Comparison of ENCODE assay signal across 8 mouse cellular contexts in genomic region chr6:122801301-122801800, GRCm38 (mm10). TPM values are rescaled to one million over a fixed set of nuclear protein-coding genes. Genes with fewer than 3 reads are reported as not detected.
DNase-seq lines count a peak whose midpoint lies in the region; ATAC-seq and TF ChIP-seq lines count a peak whose summit lies in the region.

Gene Slc2a3 (minus strand): TSS chr6:122801640.

- H3K4me1 ChIP-seq in ES-Bruce4 (ENCODE audit: control insufficient read depth, insufficient read depth, low read length): no peaks in the 10 kb centered on the region
- peaks cover 16% of the 10 kb centered on the region for H3K4me1 ChIP-seq in forebrain, embryonic 10.5 days
- peaks cover 16% of the 10 kb centered on the region for H3K4me1 ChIP-seq in heart, embryonic 15.5 days (replicated peaks)
- peaks cover 39% of the 10 kb centered on the region for H3K4me1 ChIP-seq in liver, embryonic 15.5 days (replicated peaks)
- peaks cover 4% of the 10 kb centered on the region; the same call in 1 of the 2 replicates for H3K4me1 ChIP-seq in neural tube, embryonic 12.5 days

- TF ChIP-seq CTCF in ES-Bruce4 (IDR thresholded peaks at IDR 0.05; ENCODE audit: low read depth, low read length): no peak

- WGBS in forebrain, embryonic 10.5 days: 1% methylated on average over 46 of the region's 46 CpGs
- under 1% methylated on average over 46 of the region's 46 CpGs for WGBS in heart, embryonic 15.5 days
- under 1% methylated on average over 46 of the region's 46 CpGs for WGBS in liver, embryonic 15.5 days (ENCODE audit: insufficient replicate concordance)
- under 1% methylated on average over 46 of the region's 46 CpGs for WGBS in neural tube, embryonic 12.5 days

- TF ChIP-seq POLR2A in ES-Bruce4 (IDR thresholded peaks at IDR 0.05; ENCODE audit: insufficient read depth, low read length): no peak

- H3K9me3 ChIP-seq in ES-Bruce4 (replicated peaks; ENCODE audit: control insufficient read depth, insufficient read depth, low read length, poor library complexity, severe bottlenecking): no peaks in the 10 kb centered on the region
- H3K9me3 ChIP-seq in forebrain, embryonic 10.5 days: no peaks in the 10 kb centered on the region
- H3K9me3 ChIP-seq in heart, embryonic 15.5 days (replicated peaks): no peaks in the 10 kb centered on the region
- no peaks in the 10 kb centered on the region for H3K9me3 ChIP-seq in liver, embryonic 15.5 days (replicated peaks)
- no peaks in the 10 kb centered on the region for H3K9me3 ChIP-seq in neural tube, embryonic 12.5 days

- peak within 1 kb of the TSS; percentile 99 for H3K4me2 ChIP-seq in heart, embryonic 15.5 days
- peak within 1 kb of the TSS; percentile 99 for H3K4me2 ChIP-seq in liver, embryonic 15.5 days
- H3K4me2 ChIP-seq in neural tube, embryonic 12.5 days (replicated peaks): peak within 1 kb of the TSS; percentile 95

- H3K27me3 ChIP-seq in ES-Bruce4 (ENCODE audit: control insufficient read depth, insufficient read depth, low read length, poor library complexity, severe bottlenecking): no peaks in the 10 kb centered on the region
- peaks cover 46% of the 10 kb centered on the region for H3K27me3 ChIP-seq in forebrain, embryonic 10.5 days (ENCODE audit: poor library complexity, severe bottlenecking)
- 0 out of 2 replicates have a peak, but pooled peaks cover 3% of the 10 kb centered on the region for H3K27me3 ChIP-seq in heart, embryonic 15.5 days
- no peaks in the 10 kb centered on the region for H3K27me3 ChIP-seq in liver, embryonic 15.5 days
- peaks cover 19% of the 10 kb centered on the region for H3K27me3 ChIP-seq in neural tube, embryonic 12.5 days (replicated peaks)

- H3K27ac ChIP-seq in ES-Bruce4 (ENCODE audit: insufficient read depth, low read length): peak within 1 kb of the TSS; percentile 73
- peak within 1 kb of the TSS; percentile 78 for H3K27ac ChIP-seq in forebrain, embryonic 10.5 days
- H3K27ac ChIP-seq in heart, embryonic 15.5 days: peak within 1 kb of the TSS; percentile 35
- peak within 1 kb of the TSS; percentile 85 for H3K27ac ChIP-seq in liver, embryonic 15.5 days (replicated peaks)
- no peak within 1 kb of the TSS for H3K27ac ChIP-seq in neural tube, embryonic 12.5 days

- H3K4me3 ChIP-seq in ES-Bruce4 (ENCODE audit: low read depth, low read length): peak within 1 kb of the TSS; percentile 67
- H3K4me3 ChIP-seq in forebrain, embryonic 10.5 days: peak within 1 kb of the TSS; percentile 65
- peak within 1 kb of the TSS; percentile 64 for H3K4me3 ChIP-seq in heart, embryonic 15.5 days
- H3K4me3 ChIP-seq in liver, embryonic 15.5 days (replicated peaks): peak within 1 kb of the TSS; percentile 79
- peak within 1 kb of the TSS; percentile 51 for H3K4me3 ChIP-seq in neural tube, embryonic 12.5 days

- TF ChIP-seq EP300 in ES-Bruce4 (IDR thresholded peaks at IDR 0.05; ENCODE audit: insufficient read depth, low read depth, low read length): no peak

- peak; percentile 79 for DNase-seq in brain, adult 2 months (ENCODE audit: low read depth, low spot score)
- DNase-seq in forebrain, embryonic 10.5 days (ENCODE audit: extremely low spot score, low spot score): peak; percentile 67
- DNase-seq in kidney, postnatal 14 days: peak; percentile 58
- peak; percentile 60 for DNase-seq in thymus, postnatal 14 days

- peak; percentile 63; the same call in 1 of the 2 replicates for ATAC-seq in heart, embryonic 15.5 days (replicated peaks; ENCODE audit: insufficient number of reproducible peaks, insufficient read depth, low FRiP score, low read depth)
- peak; percentile 86 for ATAC-seq in liver, embryonic 15.5 days (ENCODE audit: insufficient read depth)
- peak; percentile 67 for ATAC-seq in neural tube, embryonic 12.5 days (ENCODE audit: low FRiP score, low read depth)

- peak within 1 kb of the TSS; percentile 77 for H3K9ac ChIP-seq in ES-Bruce4 (ENCODE audit: low read depth, poor library complexity, severe bottlenecking)
- H3K9ac ChIP-seq in heart, embryonic 15.5 days: peak within 1 kb of the TSS; percentile 65
- H3K9ac ChIP-seq in liver, embryonic 15.5 days: peak within 1 kb of the TSS; percentile 90
- peak within 1 kb of the TSS; percentile 68 for H3K9ac ChIP-seq in neural tube, embryonic 12.5 days

- H3K36me3 ChIP-seq in ES-Bruce4 (ENCODE audit: control insufficient read depth, insufficient read depth, low read length, poor library complexity, severe bottlenecking): 0 out of 2 replicates have a peak, but pooled peaks cover 4% of the 10 kb centered on the region
- H3K36me3 ChIP-seq in forebrain, embryonic 10.5 days (replicated peaks): no peaks in the 10 kb centered on the region
- no peaks in the 10 kb centered on the region for H3K36me3 ChIP-seq in heart, embryonic 15.5 days
- peaks cover 3% of the 10 kb centered on the region; the same call in 1 of the 2 replicates for H3K36me3 ChIP-seq in liver, embryonic 15.5 days (replicated peaks)
- no peaks in the 10 kb centered on the region for H3K36me3 ChIP-seq in neural tube, embryonic 12.5 days

RNA-seq across cellular contexts. Expression of gene Slc2a3, which starts in this region (rescaled TPM):
- 1,494 and 1,686 TPM in 2 replicates for polyA plus RNA-seq in ES-Bruce4 (2011; ENCODE audit: insufficient read depth, insufficient read length, low read depth, missing spikeins)
- polyA plus RNA-seq in forebrain, embryonic 10.5 days (2016; fragmentation: Nextera tagmentation; extraction: Ambion mirVana): 67.3 and 70.7 TPM in 2 replicates
- 8.4 and 12.2 TPM in 2 replicates for polyA plus RNA-seq in heart, embryonic 15.5 days (2015; fragmentation: Nextera tagmentation; extraction: Ambion mirVana)
- 11.8 and 13.8 TPM in 2 replicates for polyA plus RNA-seq in liver, embryonic 15.5 days (2015; fragmentation: Nextera tagmentation; extraction: Ambion mirVana)
- 22.6 and 26.1 TPM in 2 replicates for polyA plus RNA-seq in neural tube, embryonic 12.5 days (2016; fragmentation: Nextera tagmentation; extraction: Ambion mirVana)

Comparison
In these comparisons a context has a peak if more than half of its experiments do, and no peak if none do; other contexts are left out.
1. RNA of gene Slc2a3 (polyA plus RNA-seq): 1,494 to 1,686 TPM in ES-Bruce4; 67.3 to 70.7 TPM in forebrain, embryonic 10.5 days, 22.6 to 26.1 TPM in neural tube, embryonic 12.5 days, 11.8 to 13.8 TPM in liver, embryonic 15.5 days and 8.4 to 12.2 TPM in heart, embryonic 15.5 days; every median in the first group is over 10 times any median in the second.
2. Peak in every context shown above with its lines, with median percentiles within 50 percentile points of each other: H3K4me3 ChIP-seq, H3K9ac ChIP-seq, DNase-seq, ATAC-seq and H3K4me2 ChIP-seq.